Mouse (Mus musculus) left cerebral cortex, adult 8-10 months (tissue): ENCODE data around the gene Abcc9. TPM values are rescaled to one million over a fixed set of nuclear protein-coding genes. Genes with fewer than 3 reads are reported as not detected.

Source experiments
- DNase-seq, 2 experiments: peaks; one replicate each; pipeline ENCODE4 v3.0.0; 2022; ENCODE audit warnings: low spot score in 2 of 2
- total RNA-seq, 4 experiments: library from RNA; stranded (reverse); gene quantifications; 2 replicates each; pipeline ENCODE4 v1.2.4; 2022

The Abcc9 gene
- total RNA-seq: 1 to 10 TPM; 4.3 to 4.7 (median 4.4) TPM

- no peak for DNase-seq
These were observed at the start of gene Abcc9 for GRCm38 (mm10) chr6:142701652-142702637. Gene Abcc9, minus strand, starts transcription at chr6:142702315.

- DNase-seq: no peak
These were observed 49.2 kb upstream of the Abcc9 start for GRCm38 (mm10) chr6:142751365-142751764.

GRCm38 (mm10) chr6:142748057-142748708, 46.1 kb upstream of the Abcc9 start:
- DNase-seq: no peak

GRCm38 (mm10) chr6:142747165-142747564, 45.0 kb upstream of the Abcc9 start:
- DNase-seq: no peak

DNA sequence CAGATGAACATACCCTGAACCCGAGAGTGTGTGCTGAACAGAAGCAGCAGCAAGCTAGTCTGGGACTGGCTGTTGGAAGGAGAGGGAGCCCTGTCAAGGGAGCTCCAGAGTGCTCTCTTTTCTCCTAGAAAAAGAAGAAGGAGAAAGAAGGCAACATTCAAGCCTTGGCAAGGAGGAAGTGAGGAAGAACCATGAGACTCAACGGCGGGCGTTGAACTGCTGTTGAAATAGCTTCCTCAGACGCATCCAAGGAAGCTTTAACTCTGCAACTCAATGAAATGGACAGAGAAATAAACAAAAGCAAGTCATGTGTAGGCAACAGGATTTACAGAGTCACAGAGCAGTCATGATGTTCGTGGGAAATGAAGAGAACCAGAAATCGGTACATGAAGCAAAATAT, 44.6 kb upstream of the Abcc9 start:
- no peak for DNase-seq

GRCm38 (mm10) chr6:142745484-142745883, 43.4 kb upstream of the Abcc9 start:
- no peak for DNase-seq

DNA sequence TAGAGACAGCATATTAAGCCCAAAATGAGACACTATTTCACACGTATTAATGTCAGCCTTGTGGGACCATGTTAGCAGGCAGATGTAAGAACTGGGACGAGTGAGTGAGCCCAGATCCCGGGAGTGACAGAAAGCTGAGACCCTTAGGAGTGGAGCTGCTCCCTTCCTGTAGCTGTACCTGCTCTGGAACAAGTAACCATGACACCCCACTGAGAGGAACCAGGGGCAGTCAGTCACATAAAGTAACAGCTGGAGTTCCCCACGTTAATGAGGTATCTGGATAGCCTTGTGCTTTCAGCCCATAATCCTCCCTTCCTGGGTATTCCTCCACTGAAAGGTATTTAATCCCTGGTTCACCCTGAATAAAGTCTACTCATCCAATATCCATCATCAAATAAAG, 41.1 kb upstream of the Abcc9 start:
- no peak for DNase-seq

DNA sequence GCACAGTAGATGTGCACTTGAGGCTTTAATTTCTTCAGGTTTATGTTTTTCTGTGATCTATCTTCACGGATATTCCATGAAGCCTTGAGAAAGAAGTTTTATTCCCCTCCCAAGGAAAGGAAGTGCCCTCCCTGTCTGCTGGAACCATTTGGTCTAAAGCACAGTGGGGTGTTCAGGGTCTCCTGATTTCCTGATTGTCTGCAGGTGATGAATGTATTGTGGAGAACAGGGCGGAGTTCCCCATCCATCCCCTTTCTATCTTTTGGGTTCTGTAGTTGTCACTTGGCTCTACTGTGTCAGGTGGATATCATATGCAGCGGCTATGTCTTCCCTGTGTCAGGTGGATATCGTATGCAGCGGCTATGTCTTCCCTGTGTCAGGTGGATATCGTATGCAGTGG, 39.6 kb upstream of the Abcc9 start:
- no peak for DNase-seq

GRCm38 (mm10) chr6:142738637-142739036, 36.5 kb upstream of the Abcc9 start:
- DNase-seq: no peak

- DNase-seq: no peak
These were observed 36.1 kb upstream of the Abcc9 start for GRCm38 (mm10) chr6:142738225-142738624.

DNA sequence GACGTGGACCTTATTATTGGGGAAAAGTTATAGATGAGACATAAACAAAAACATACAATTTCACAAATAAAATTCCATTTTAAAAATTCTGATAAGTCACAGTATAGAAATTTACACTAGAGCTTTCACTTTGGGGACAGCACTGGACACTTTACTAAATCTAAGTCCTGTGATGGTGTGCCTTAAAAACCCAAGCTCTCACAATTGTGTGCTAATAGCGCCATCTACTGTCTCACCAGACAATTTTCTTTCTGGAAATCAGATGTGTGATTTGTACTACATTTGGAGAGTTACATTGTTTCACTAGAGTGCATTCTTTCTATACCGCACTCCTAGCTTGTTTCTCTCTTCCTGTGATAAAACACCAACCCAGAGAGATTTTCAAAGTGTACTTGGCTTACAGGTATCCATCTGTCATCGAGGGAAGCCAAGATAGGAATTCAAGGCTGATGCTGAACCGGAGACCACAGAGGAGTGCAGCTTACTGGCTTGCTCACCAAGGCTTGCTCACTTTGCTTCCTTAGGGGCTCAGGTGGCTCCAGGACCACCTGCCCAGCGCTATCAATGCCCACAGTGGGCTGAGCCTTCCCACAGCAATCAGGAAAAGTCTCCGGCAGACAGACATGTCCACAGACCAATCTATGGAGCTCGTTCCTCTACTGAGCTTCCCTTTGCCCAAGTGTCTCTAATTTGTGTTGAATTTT, 33.3 kb upstream of the Abcc9 start:
- no peak for DNase-seq

DNA sequence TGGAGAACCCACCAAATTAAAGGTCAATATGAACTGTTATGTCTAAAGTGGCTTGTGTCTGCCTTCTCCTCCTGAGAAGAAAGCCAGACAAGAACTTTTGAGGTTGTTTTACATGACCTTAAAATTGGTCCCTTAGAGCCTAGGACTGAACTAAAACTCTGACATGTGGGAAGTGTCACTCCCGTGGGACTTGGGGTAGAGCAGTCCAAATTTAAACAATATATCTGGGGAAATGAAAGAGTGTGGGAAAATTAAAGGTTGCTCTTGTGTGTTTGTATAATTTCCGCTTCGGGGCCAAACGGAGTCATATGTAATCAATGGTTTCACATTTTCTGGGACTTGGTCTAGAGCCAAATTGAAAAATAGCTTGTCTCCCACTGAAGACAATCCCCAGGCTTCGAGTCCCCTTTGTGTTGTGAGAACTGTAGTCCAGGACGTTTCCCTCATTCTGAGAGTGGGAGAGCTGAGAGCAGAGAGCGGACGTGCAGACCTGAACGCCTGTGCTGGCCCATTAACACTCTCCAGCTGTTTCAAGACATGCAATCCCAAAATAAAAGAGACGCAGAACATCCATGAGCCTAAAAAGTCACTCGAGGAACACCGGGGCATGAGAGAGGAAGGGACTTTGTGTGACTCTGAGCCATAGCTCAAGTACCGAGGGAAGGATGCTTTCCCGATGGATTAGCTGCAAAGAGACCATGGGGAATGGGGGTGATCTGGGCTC, 30.6 kb upstream of the Abcc9 start:
- DNase-seq: no peak

- DNase-seq: no peak
These were observed 23.9 kb upstream of the Abcc9 start for GRCm38 (mm10) chr6:142726032-142726431.

- DNase-seq: no peak
These were observed 19.6 kb upstream of the Abcc9 start for GRCm38 (mm10) chr6:142721731-142722130.

GRCm38 (mm10) chr6:142720641-142721040, 18.5 kb upstream of the Abcc9 start:
- DNase-seq: no peak

- no peak for DNase-seq
These were observed 16.1 kb upstream of the Abcc9 start for GRCm38 (mm10) chr6:142718167-142718566.

DNA sequence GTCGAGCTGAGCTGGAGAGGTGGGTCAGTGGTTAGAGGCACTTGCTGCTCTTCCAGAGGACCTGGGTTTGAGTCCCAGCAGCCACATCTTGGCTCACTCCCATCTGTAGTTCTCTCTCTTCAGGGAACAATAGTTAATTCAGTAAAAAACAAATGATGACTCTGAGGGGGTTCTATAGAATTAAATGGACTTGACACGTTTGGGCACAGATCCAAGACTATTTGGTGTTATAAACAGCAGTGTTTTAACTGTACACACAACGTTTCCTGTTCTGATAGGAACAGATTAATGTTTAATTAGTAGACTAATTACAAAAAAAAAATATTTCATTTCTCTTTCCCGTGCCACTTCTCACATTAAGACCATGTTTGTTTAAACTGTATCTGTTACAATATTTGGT, 15.1 kb upstream of the Abcc9 start:
- no peak for DNase-seq

DNA sequence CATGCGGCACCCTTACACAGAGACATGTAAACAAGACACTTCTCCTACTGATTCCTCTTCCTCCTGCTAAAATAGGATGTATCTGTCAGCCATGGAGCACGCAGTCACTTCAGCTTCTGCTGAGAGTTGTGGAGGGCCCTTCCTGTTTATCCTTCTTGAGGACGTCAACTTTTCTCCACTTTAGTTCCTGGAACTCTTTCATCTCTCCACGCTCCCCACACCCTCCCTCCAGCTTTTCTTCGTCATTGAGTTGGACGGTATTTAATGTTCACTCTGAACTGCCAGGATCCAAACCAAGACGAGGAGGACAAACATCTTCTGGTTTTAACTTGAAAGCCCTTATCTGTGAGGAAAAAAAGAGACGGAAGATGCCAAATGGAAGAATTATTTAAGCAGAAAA, 12.9 kb upstream of the Abcc9 start:
- DNase-seq: no peak

DNA sequence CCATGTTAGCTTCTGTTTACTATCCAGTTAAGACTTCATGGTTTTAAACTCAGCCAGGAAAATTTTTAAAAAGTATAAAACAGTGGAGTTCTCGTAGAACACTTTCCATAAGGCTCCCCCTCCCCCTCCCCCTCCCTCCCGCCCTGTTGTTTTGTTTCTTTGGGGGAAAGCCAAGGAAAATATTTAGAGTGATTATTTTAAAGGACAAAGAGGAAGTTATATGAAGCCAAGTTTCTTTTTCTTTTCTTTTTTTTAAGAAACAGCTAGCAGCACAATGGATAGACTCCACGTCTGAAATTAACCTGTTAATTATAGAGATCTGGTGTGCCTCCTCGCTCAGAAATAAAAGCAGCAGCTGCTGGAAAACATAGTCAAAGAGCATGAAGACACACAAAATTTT, 9.0 kb upstream of the Abcc9 start:
- no peak for DNase-seq

DNA sequence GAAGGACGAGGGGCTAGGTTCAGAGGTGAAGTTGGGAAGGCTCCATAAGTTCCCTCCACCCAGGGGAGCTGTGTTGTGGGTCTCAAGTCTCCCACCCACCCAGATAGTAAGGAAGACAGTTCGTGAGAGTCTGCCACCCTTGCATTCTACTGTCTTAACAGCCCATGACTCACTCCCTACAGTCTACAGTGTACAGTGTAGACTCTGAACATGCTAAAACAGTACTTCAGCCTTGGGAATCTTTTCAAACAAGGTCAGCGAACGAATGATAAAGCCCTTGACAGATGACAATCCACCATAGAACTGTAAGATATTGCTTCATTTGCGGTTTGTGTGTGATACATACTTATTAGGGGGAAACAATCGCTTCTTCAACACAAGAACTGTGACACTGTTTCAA, 8.6 kb upstream of the Abcc9 start:
- no peak for DNase-seq

GRCm38 (mm10) chr6:142708369-142708768, 6.3 kb upstream of the Abcc9 start:
- no peak for DNase-seq
